Mouse (Mus musculus): ENCODE results near the gene Pias1.

- no peak for TF ChIP-seq CTCF (conservative IDR thresholded peaks at IDR 0.05; ENCODE audit: insufficient read depth, insufficient read length, low read depth, low read length)
- no peak for TF ChIP-seq POLR2A (IDR thresholded peaks at IDR 0.05; ENCODE audit: low read depth, low read length)
Measured at GRCm38 (mm10) chr9:63006081-63006820, 18.5 kb upstream of the Pias1 start.
